Mouse (Mus musculus) testis, adult 2 months (tissue): ENCODE data around the gene Hps4. TPM values are rescaled to one million over a fixed set of nuclear protein-coding genes. Genes with fewer than 3 reads are reported as not detected.

Source experiments
- H3K27ac ChIP-seq: fragments of 200-500 bp; 2 replicates; pipeline ENCODE4 v1.5.1; 2012; ENCODE audit warnings: low read depth, low read length; ENCODE audit not compliant: control insufficient read depth, insufficient read depth
- H3K27me3 ChIP-seq: fragments of 200-500 bp; 2 replicates; pipeline ENCODE4 v1.6.1; 2012; ENCODE audit warnings: mild to moderate bottlenecking, low read length, moderate library complexity; ENCODE audit not compliant: control insufficient read depth, insufficient read depth
- H3K36me3 ChIP-seq: fragments of 200-500 bp; 2 replicates; pipeline ENCODE4 v1.6.1; 2012; ENCODE audit warnings: mild to moderate bottlenecking, low read length; ENCODE audit not compliant: control insufficient read depth, insufficient read depth
- H3K4me1 ChIP-seq: fragments of 200-500 bp; 2 replicates; pipeline ENCODE4 v1.6.1; 2012; ENCODE audit warnings: low read length; ENCODE audit not compliant: control insufficient read depth, insufficient read depth
- H3K4me3 ChIP-seq: fragments of 200-500 bp; 2 replicates; pipeline ENCODE4 v1.5.1; 2012; ENCODE audit warnings: low read depth, mild to moderate bottlenecking, low read length, moderate library complexity, mixed read lengths; ENCODE audit not compliant: control insufficient read depth
- CTCF ChIP-seq: fragments of 200-500 bp; IDR thresholded peaks from 2 replicates; pipeline ENCODE4 v1.5.1; 2012; ENCODE audit warnings: low read depth, mild to moderate bottlenecking, inconsistent platforms, low read length, moderate library complexity; ENCODE audit not compliant: control insufficient read depth, insufficient read depth, insufficient replicate concordance
- POLR2A ChIP-seq: fragments of 200-500 bp; IDR thresholded peaks from 2 replicates; pipeline ENCODE4 v1.6.1; 2012; ENCODE audit warnings: low read depth, mild to moderate bottlenecking, inconsistent platforms, low read length, moderate library complexity; ENCODE audit not compliant: control insufficient read depth
- polyA plus RNA-seq: library from polyadenylated mRNA; depleted of rRNA; stranded (reverse); fragments of >200 nt; gene quantifications from 2 replicates; pipeline ENCODE4 v1.2.3, GENCODE M21; 2012; rRNA removed

Hps4 gene
- polyA plus RNA-seq, 1 experiment: 64.6 TPM

DNA sequence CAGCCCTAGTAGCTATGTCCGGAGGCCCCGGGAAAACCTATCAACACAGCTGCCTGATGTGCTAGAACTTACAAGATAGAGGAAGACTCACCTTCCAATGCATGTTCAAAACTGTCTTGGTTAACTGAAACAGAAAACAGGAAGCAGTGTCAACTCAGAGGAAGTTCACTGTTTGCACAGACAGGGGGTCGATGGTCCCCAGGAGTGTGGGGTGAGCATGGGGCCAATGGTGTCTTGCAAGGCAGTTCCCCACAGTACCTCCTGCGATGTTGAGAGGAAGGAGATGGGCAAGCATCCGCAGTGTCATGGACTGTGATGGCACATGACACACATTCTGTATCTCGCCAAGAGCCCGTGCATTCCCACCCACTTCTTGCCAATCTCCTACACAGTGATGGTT, 83.8 kb downstream of the Hps4 start:
- H3K4me1 ChIP-seq: peaks cover 4% of the 10 kb centered on the region; the same call in 1 of the 2 replicates
- no peaks in the 10 kb centered on the region for H3K36me3 ChIP-seq
- TF ChIP-seq POLR2A (no peak), CTCF (no peak)
- no peaks in the 10 kb centered on the region; the same call in 1 of the 2 replicates for H3K27me3 ChIP-seq
- H3K27ac ChIP-seq: no peak overlapping the region
- no peak overlapping the region for H3K4me3 ChIP-seq

DNA sequence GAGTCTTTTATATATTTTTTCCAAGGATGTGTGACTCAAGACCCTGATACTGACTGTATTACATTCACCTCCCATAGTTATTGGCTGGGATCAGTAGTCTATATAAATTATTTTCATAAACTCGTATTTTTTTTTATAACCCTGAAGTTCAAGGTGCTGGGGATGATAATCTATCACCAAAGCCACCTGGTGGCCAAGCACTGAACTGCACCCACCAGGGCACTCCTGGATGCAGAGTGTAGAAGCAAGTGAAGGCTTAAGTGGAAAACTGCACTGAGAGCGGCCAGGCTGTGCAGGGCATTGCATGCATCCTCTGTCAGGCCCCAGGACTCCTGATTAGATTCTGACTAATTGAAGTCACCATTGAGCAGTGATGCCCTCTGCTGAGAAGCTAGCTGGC, 84.4 kb downstream of the Hps4 start:
- no peak for TF ChIP-seq POLR2A
- TF ChIP-seq CTCF: peak; percentile 82; the same call in 1 of the 2 replicates
- no peak overlapping the region for H3K4me3 ChIP-seq
- H3K27me3 ChIP-seq: no peaks in the 10 kb centered on the region; the same call in 1 of the 2 replicates
- H3K36me3 ChIP-seq: no peaks in the 10 kb centered on the region
- no peak overlapping the region for H3K27ac ChIP-seq
- H3K4me1 ChIP-seq: peaks cover 4% of the 10 kb centered on the region; the same call in 1 of the 2 replicates

Other genes starting within 250 kb of the Hps4 start
- 0.61 and 5.2 TPM in 2 replicates for gene Cryba4, start 90.6 kb upstream of the Hps4 start, polyA plus RNA-seq
- gene Crybb1, start 87.3 kb upstream of the Hps4 start, polyA plus RNA-seq: 0.28 and 0.41 TPM in 2 replicates
- gene Tpst2, start 66.4 kb upstream of the Hps4 start, polyA plus RNA-seq: 6.6 and 8.3 TPM in 2 replicates
- gene Tfip11, start 16.7 kb upstream of the Hps4 start, polyA plus RNA-seq: 31.6 and 33.1 TPM in 2 replicates
- gene Srrd, start within 50 bp of the Hps4 start, polyA plus RNA-seq: 107 and 118 TPM in 2 replicates
- 3.2 and 3.3 TPM in 2 replicates for gene Gm6583, start 12.9 kb downstream of the Hps4 start, polyA plus RNA-seq
- 0.66 and 0.84 TPM in 2 replicates for gene Asphd2, start 51.8 kb downstream of the Hps4 start, polyA plus RNA-seq
- 22.5 and 24.5 TPM in 2 replicates for gene Gm6588, start 106.3 kb downstream of the Hps4 start, polyA plus RNA-seq
- 6.9 and 7.8 TPM in 2 replicates for gene Sez6l, start 234.1 kb downstream of the Hps4 start, polyA plus RNA-seq